Mouse (Mus musculus) olfactory bulb, adult 2 months (tissue): ENCODE results near the gene Eva1a.

Experiments used
- CTCF ChIP-seq: fragments of 200-500 bp; IDR thresholded peaks from 2 replicates; pipeline ENCODE4 v1.5.1; 2012; ENCODE audit warnings: low read depth, mild to moderate bottlenecking, low read length, moderate library complexity; ENCODE audit not compliant: insufficient read depth
- POLR2A ChIP-seq: fragments of 200-500 bp; IDR thresholded peaks from 2 replicates; pipeline ENCODE4 v1.6.1; 2012; ENCODE audit warnings: mild to moderate bottlenecking, low read depth, low read length, moderate library complexity; ENCODE audit not compliant: insufficient read depth

GRCm38 (mm10) chr6:82066515-82067081, 25.8 kb downstream of the Eva1a start:
- TF ChIP-seq CTCF: no peak
- TF ChIP-seq POLR2A: no peak
